Mouse (Mus musculus): Measurements from ENCODE around the gene Rrp8. TPM values are rescaled to one million over a fixed set of nuclear protein-coding genes. Genes with fewer than 3 reads are reported as not detected.

Gene Rrp8
- 10 to 100 TPM; 10.1 to 11.2 TPM for total RNA-seq (2021)

GRCm38 (mm10) chr7:105736911-105737521 is at the start of gene Rrp8:
TSS of gene Rrp8 (minus strand) at chr7:105737385.
- peak; percentile 66 to 74 for DNase-seq
- intact Hi-C loops (cut with DNase I) = loop anchor here (2.0 kb wide), 2 partner anchors 74 to 96 kb away; partner anchors contain the start of genes Arfip2, Gm45799, Mrpl17 and Timm10b

GRCm38 (mm10) chr7:105786506-105787284 is 49.5 kb upstream of the Rrp8 start:
- intact Hi-C loops (cut with DNase I) = loop anchor here (1.0 kb wide), 1 partner anchor 18 kb away; no protein-coding TSS in a partner anchor
- no peak for DNase-seq

DNA sequence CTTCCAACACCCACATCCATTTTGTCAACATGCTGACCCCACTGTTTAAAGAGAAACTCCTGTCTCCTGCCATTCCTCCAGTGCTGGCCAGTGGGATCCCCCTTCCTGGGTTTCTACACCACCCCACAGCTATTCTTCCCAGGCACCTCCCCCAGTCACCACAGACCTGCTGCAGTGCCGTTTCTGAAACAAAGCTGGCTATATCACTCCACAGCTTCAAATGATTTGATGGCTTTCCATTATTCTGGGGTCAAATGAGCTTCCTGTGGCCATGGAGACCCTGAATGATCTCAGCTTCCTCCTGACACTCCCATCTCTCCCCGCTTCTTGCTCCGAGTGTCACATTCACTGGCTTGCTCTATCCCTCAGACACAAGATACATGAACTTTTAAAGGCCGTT is 47.4 kb upstream of the Rrp8 start:
- no peak for DNase-seq
- intact Hi-C loops (cut with DNase I) = no loop called here

DNA sequence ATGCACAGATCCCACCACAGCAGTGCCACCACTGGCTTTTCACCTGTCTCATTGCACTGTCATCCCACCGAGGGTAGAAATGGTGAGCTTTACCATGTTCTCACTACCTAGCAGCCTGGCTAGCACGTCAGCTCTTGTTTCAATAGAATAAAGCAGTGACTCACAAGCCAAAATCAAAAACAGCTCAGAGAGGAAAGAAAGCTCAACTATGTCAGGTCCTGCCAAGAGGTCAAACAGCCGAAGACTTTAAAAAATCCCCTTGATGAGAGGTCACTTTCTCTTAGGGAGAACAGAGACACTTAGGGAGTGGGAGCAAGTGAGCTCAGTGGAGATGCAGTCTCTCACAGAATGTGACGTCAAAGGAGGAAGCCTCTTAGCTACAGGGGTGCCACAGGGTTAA is 46.7 kb upstream of the Rrp8 start:
- intact Hi-C loops (cut with DNase I) = no loop called here
- DNase-seq = no peak

GRCm38 (mm10) chr7:105778553-105779265 is 41.5 kb upstream of the Rrp8 start:
- intact Hi-C loops (cut with DNase I) = loop anchor here (2.0 kb wide), 1 partner anchor 30 kb away; no protein-coding TSS in a partner anchor
- DNase-seq = peak; percentile 36 to 47

DNA sequence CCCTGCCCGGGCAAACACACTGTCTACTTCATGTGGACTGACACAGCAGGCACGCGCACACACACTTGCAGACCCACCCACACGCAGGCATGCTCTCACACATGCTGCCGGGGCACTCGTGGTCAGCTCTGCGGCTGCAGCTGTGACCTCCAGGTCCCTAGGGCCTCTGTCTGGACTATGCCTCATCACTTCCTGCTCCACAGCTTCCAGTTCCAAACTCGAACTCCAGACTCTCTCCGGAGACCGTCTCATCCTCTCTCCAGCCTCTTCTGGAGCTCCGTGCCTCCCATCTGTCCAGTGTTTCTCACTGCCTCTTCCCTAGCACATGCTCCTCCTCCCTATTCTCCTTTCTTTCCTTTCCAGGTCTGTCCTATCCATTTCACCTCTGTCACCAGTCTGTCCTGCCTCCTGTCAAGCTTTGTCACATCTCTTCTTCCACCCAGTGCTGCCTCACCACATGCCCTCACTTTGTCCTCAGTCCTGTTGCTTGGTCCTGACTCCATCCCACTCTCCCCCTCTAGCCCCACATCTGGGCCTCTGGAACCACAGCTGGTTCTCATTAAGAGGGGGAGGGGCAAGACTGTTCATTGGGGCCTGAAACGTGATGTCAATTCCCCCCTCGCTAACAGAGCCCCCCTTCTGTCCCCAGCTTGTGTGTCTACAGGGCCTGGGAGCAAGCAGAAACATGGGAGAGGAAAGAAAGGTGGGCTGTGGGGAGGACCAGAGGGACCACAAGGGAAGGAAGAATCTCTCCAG is 40.8 kb upstream of the Rrp8 start:
- peak; percentile 69 to 75 for DNase-seq
- intact Hi-C loops (cut with DNase I) = loop anchor here (2.0 kb wide), 1 partner anchor 31 kb away; no protein-coding TSS in a partner anchor

DNA sequence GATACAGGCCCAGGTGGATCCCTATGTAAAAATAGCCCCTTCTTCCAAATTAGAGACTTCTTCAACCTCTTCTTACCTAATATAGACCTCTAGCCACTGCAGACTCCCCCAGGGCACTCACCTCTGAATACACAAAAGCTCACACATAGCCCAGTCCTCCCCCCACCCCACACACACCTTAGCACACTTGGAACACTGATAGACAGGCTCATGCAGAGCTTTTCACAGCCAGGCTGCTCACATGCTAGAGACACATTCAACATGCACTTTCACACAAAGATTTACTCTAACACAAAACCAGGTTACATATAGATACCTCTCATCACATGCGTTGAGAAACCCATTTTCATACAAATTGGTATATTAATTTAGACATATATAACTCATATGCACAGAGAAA is 40.1 kb upstream of the Rrp8 start:
- no peak for DNase-seq
- intact Hi-C loops (cut with DNase I) = no loop called here

DNA sequence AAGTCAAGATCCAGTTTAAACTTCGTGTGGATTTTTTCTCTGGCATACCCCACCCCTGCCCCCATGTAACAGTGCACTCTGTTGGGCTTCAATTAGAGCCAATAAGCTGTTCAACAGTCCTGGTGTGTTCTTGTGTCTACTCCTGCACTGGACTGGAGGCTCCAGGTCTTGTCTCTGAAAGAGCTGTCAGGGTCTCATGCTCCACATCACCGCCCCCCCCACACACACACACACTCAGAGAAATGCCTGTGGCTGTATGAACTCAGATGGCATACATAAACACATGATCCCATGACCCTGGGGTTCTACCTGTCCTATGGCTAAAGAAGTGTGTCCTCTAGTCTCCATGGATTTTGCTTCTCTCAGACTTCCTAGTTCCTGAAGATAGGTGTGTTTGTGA is 38.8 kb upstream of the Rrp8 start:
- no peak for DNase-seq
- intact Hi-C loops (cut with DNase I) = no loop called here

DNA sequence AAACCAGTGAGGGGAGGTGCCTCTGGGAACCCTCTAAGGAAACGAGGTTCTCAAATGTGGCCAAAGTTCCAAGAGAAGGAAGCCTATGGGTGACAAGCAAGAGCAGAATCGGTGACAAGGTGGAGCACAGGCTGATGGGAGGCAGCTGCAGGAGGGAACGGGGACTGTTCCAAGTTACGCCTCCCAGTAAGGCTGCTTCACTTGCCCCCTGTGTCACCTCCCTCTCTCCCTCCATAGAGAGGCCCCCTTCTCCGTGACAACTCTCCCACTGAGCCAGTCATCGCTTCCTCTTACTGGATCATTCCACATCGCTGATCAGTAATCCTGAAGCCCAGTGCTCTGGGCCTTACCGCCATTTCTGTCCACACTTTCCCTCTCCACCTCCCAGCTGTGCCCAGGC is 37.5 kb upstream of the Rrp8 start:
- intact Hi-C loops (cut with DNase I) = no loop called here
- no peak for DNase-seq

DNA sequence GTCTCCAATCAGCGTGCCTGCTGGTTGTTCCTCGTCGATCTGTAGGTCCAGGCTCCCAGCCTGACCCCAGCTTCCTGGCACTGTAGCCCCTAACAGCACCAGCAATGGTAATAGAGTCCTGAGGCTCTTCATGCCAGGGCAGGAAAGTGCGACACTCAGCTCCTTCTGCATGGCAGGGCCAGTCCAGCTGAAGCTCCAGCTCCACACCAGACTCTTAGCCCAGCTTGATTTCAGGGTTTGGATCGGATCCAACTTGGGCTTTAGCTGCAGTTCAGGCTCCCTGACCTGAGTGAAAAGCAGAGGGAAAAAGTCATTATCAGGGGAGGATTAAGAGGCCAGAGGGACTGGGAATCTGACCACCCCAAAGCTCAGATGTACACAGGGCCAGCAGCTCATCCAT is 35.9 kb upstream of the Rrp8 start:
- intact Hi-C loops (cut with DNase I) = no loop called here
- DNase-seq = no peak

GRCm38 (mm10) chr7:105772331-105772730 is 35.1 kb upstream of the Rrp8 start:
- no peak for DNase-seq
- intact Hi-C loops (cut with DNase I) = no loop called here

GRCm38 (mm10) chr7:105769959-105770358 is 32.8 kb upstream of the Rrp8 start:
- peak; percentile 38 to 48 for DNase-seq
- intact Hi-C loops (cut with DNase I) = no loop called here

- intact Hi-C loops (cut with DNase I) = loop anchor here (1.0 kb wide), 1 partner anchor 20 kb away; the partner anchor contains the start of gene Dchs1
These were observed 30.6 kb upstream of the Rrp8 start for GRCm38 (mm10) chr7:105767729-105768165.

DNA sequence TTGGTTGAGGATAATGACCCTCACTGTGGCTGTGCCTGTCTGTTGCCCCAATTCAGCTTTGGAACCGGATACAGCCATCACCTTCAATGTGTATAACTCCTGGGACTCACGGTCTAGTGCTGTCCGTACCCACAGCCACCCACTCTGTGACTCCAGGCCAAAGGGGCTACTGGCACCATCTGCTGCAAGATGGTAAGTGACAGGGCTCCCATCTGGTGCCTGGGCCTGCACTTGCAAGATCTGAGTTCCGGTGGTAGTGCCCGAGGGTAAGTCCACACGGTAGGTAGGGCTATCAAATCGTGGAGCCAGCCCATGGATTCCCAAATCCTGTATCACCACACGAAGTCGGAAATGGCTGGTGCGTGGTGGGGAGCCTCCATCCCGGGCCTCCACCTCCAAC is 27.1 kb upstream of the Rrp8 start:
- intact Hi-C loops (cut with DNase I) = no loop called here
- no peak for DNase-seq

More at GRCm38 (mm10) chr7:105767729-105768165, 30.6 kb upstream of the Rrp8 start:
- peak in 1 of 2 experiments; percentile 27 for DNase-seq

- intact Hi-C loops (cut with DNase I) = no loop called here
- DNase-seq = no peak
These were observed 25.5 kb upstream of the Rrp8 start for GRCm38 (mm10) chr7:105762517-105763270.

DNA sequence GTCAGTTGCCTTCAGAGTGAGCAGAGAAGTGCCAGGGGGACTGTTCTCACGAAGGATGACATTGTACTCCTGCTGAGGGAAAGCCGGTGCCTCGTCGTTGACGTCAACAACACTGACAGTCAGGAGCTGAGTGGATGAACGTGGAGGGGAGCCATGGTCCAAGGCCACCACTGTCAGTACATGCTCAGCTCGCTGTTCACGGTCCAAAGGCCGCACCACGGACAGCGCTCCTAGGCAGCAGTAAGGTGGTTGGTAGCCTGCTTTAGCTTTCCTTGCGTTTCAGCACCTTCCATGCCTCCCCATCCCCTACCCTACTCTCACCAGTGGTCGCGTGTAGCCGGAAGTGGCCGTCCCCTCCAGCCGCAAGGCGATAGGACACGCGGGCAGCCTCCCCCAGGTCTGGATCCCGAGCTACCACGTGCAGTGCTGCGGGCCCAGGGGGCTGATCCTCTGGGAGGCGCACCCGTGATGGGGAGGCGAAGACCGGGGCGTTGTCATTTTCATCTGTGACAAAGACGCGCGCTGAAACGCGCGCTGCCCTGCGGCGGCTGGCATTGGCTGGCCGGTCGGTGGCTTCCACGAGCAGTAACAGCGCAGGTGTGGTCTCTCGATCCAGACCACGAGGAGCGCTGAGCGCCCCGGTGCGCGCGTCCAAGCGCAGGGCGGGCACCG is 24.8 kb upstream of the Rrp8 start:
- intact Hi-C loops (cut with DNase I) = no loop called here
- DNase-seq = no peak

DNA sequence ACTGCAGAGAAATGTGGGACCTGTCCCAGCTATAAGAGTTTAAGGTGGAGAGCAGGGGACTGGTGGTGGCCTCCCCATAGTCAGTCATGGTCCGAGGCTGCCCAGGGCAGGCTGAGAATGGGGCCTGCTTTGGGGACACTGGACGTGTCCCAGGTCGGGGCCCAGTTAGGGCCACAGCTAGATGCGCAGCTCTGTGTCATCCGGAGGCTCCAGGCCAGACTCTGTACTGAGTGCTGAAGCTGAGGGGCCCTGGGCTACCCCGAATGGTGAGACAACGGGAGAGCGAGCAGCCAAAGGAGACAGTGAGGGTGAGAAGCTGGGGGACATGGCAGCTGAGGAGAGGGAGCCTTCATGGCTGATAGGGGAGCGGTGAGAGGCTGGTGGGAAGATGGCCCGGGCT is 16.1 kb upstream of the Rrp8 start:
- DNase-seq = no peak
- intact Hi-C loops (cut with DNase I) = no loop called here

GRCm38 (mm10) chr7:105752716-105753115 is 15.5 kb upstream of the Rrp8 start:
- DNase-seq = no peak
- intact Hi-C loops (cut with DNase I) = no loop called here
